Mouse (Mus musculus): ENCODE data around the gene Sipa1l3. TPM values are rescaled to one million over a fixed set of nuclear protein-coding genes. Genes with fewer than 3 reads are reported as not detected.

Sipa1l3 gene
- total RNA-seq, 2 experiments from 2014 or later, result 51.3 to 61.8 TPM

DNA sequence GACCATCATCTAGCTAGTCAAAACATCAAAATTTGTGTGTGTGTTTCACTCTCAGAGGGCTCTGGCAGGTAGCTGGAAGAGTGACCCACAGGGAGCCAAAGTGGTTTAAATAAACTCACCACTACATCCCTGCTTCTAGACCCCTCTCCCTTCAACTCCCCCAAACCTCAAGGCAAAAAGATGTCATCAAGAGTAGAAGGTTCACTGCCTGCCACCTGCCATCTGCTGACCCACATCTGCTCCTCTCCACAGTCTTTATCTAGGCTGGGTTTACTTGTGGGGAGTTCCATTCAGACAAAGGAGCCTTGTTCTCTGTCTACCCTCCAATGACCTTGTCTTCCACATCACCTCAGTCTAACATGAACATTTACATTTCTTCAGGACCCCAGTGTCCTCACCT, 239.2 kb downstream of the Sipa1l3 start:
- no peak overlapping the region for H3K27ac ChIP-seq
- no peak for DNase-seq (ENCODE audit: extremely low spot score in 1 of 2, low spot score in 2 of 2)
- TF ChIP-seq CTCF (IDR thresholded peaks at IDR 0.05), result no peak
- intact Hi-C loops (cut with DNase I), result no loop called here
- H3K4me3 ChIP-seq, result no peak overlapping the region

GRCm38 (mm10) chr7:29277510-29277909, 240.9 kb downstream of the Sipa1l3 start:
- no peak for TF ChIP-seq CTCF (IDR thresholded peaks at IDR 0.05)
- H3K27ac ChIP-seq, result no peak overlapping the region
- no peak overlapping the region for H3K4me3 ChIP-seq
- intact Hi-C loops (cut with DNase I), result no loop called here
- DNase-seq (ENCODE audit: extremely low spot score in 1 of 2, low spot score in 2 of 2), result no peak

DNA sequence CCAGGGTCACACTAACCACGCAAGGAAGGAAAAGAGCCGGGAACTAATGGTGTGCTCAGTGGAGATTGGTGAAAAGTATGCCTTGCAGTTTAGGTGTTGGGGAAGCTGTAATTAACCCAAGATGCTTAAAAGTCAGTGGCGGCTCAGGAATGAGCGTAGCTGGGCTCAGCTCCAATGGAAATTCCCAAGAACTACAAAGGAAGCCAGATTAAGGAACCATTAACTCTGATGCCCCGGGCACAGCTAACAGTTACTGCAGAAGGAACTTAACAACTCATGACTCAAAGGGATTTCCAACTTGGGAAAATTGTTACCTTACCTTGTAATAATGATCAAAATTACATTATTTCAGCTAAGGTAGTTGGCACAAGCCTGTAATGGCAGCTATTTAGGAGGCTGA, 241.7 kb downstream of the Sipa1l3 start:
- intact Hi-C loops (cut with DNase I), result no loop called here
- H3K4me3 ChIP-seq, result no peak overlapping the region
- DNase-seq (ENCODE audit: extremely low spot score in 1 of 2, low spot score in 2 of 2), result no peak
- TF ChIP-seq CTCF (IDR thresholded peaks at IDR 0.05), result no peak
- H3K27ac ChIP-seq, result no peak overlapping the region

- intact Hi-C loops (cut with DNase I), result no loop called here
- TF ChIP-seq CTCF (IDR thresholded peaks at IDR 0.05), result no peak
- DNase-seq (ENCODE audit: extremely low spot score in 1 of 2, low spot score in 2 of 2), result no peak
- H3K27ac ChIP-seq, result no peak overlapping the region
- H3K4me3 ChIP-seq, result no peak overlapping the region
Observed at GRCm38 (mm10) chr7:29271687-29272465, 246.6 kb downstream of the Sipa1l3 start.

DNA sequence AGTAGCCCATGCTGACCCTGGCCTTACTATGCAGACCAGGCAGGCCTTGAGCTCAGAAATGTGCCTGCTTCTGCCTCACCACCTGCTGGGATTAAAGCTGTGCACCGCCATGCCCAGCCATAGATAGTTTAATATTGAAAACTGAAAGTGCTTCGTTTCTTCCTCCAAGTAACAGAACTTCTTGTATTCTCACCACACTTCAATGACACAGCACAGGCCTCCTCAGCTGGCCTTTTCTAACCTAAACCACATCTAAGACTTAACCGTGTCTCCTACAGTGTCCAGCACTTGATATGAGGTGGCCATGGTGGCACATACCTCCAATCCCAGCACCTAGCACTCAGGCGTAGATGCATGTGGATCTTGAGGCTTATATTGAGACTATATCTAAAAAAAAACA, 248.0 kb downstream of the Sipa1l3 start:
- no peak for TF ChIP-seq CTCF (IDR thresholded peaks at IDR 0.05)
- no peak for DNase-seq (ENCODE audit: extremely low spot score in 1 of 2, low spot score in 2 of 2)
- intact Hi-C loops (cut with DNase I), result no loop called here
- H3K4me3 ChIP-seq, result no peak overlapping the region
- no peak overlapping the region for H3K27ac ChIP-seq

Other genes with a start within 250 kb of the Sipa1l3 start
- 10 to 100 TPM; 26.4 to 27.8 TPM for gene Spint2, start 236.7 kb downstream of the Sipa1l3 start, total RNA-seq (2021)
- gene Ppp1r14a, start 229.3 kb downstream of the Sipa1l3 start, total RNA-seq (2021), result 10 to 100 TPM; 15.1 to 18.2 TPM
- 100 to 1,000 TPM; 114 to 128 TPM for gene Dpf1, start 214.7 kb downstream of the Sipa1l3 start, total RNA-seq (2021)
- under 1 TPM in 1 of 2 experiments, not detected in 1; 0.23 TPM for gene Catsperg2, start 208.4 kb upstream of the Sipa1l3 start, total RNA-seq (2021)
- 10 to 100 TPM; 16.5 to 17.0 TPM for gene Zfp84, start 249.9 kb upstream of the Sipa1l3 start, total RNA-seq (2021)

Measured in left cerebral cortex, adult 2 months (tissue).